Mouse (Mus musculus): ENCODE measurements at regions not wholly inside any gene's neighbourhood (a gene's known extent, or its start where the extent isn't known, plus 50 kb on each side); places are given as distances from the start of the nearest gene placed in this dataset.
"Not testable (repeated sequence)": the region's sequence is repeated elsewhere in the genome, so short reads cannot be mapped to it uniquely, and the experiment has no call there.

DNA sequence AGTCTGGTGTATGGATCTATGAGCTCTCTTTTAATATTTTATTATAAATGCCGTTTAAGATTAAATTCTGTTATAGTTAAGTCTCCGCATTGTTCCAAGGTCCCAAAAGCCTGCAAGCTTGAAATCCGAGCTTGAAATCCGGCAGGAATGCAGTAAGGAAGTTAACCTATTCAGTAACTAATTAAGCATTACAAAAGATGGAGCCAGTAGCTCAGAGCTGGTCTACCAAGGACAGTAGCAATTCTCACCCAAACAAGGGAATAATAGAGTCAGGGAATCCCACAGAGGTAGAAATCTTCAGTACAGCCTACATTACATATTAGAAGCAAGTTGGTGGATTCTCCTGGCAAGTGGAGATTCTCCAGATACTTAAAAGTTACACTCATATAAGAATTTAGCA, 325.0 kb downstream of the Phf3 start:
- in situ Hi-C loops (cut with MboI, MseI) = not testable (repeated sequence)

DNA sequence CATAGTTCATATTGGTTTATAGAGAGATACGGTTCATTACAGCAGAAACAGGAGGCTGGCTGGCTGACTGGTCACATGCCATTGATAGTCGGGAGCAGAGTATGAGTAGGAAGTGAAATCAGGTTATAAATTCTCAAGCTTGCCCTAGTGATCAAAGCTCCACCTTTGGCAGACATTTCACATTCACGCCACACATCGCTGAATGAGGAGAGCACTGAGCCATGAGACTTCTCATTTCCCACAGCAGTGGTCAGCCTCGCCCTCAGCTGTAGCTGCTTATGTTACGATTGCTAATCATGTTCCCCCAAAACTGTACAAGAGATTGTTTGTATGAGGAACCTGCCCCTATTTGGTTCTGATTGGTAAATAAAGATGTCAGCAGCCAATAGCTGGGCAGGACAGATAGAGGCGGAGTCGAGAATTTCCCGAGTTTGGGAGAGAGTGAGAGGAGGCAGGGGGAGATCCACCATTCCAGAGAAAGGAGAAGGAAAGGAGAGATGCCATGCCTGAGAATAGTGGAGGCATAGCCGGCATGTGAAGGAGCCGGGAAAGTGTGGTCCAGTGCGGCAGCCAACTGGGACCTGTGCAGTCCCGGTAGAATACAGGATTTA, 333.5 kb downstream of the Phf3 start:
- in situ Hi-C loops (cut with MboI, MseI) = no loop called here

DNA sequence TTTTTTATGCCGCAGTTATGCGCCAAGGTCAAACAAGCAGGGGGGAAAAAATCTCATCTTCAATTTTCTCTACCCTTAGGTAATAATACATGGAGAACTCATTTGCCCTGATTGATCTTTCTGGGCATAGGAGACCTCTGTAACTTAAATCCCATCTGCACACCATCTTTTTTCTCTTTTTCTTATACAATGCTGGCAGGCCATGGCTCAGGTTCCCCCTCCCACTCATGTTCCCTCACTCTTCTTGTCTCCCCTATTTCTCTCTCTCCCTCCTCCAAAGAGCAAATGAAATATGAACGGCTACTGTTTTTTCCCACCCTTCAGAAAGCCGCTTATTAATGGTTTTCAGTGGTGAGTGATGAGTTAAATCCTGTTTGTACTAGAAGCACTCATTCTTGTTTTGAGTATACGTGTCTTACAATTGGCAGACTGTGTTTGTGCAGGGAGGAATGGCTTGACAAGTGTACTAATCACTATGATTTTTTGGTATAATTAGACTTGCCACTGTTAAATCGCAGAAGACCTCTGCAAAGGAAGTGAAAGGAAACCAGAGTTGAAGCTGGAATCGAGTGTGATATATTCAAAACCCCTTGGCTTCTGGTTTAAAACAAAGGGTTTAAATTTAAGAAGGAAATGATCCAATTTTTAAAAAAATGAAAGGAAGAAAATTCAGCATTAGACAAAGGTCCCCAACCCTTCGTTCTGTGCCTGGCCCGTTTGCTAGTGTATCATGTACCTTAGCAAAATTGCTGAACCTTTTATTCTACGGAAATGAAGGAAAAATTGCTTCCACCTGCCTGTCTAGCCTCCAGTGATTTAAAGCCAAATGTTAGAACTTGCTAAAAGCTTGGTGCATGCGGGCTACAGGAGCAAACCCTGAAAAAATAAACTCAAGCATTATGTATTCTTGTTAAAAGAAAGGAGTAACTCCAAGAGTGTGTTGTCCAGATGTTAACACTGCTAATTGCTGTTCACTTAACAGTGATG, 336.4 kb downstream of the Phf3 start:
- in situ Hi-C loops (cut with MboI, MseI) = no loop called here

DNA sequence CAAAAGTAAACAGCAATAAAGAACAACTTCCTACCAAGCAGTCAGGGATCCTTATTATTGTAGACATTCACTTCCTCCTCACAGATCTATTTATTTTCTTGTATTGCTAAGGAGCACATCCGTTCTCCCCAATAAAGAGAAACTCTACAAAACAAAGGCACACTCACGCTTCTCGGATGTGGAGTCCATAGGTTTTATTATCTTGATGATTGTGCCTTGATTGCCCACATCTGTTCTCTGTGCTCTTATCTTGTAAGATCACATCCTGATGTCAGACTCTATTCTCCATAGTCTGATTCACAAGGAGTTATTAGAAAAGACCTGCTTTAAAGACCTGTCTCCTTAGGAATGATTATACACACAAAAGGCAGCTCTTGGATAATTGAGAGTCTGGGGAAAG, 356.4 kb downstream of the Phf3 start:
- in situ Hi-C loops (cut with MboI, MseI) = no loop called here

DNA sequence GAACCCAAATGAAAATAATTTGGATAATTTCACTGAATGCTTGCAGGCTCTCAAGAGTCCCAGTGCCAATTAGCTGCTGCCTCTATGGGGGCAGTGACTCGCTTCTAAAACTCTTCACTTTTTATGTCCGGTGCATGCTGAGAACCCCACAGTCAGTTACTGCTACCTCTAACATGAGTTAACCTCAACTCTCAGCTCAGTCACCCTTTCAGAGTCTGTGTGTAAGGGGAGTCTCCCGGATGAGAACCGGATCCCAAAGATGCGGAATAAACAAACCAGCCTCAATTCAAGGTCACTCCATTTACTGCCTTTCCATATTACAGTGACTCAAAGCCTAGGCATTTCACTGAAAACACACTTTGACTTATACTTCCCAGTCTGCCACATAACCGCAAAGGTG, 357.9 kb downstream of the Phf3 start:
- in situ Hi-C loops (cut with MboI, MseI) = no loop called here

DNA sequence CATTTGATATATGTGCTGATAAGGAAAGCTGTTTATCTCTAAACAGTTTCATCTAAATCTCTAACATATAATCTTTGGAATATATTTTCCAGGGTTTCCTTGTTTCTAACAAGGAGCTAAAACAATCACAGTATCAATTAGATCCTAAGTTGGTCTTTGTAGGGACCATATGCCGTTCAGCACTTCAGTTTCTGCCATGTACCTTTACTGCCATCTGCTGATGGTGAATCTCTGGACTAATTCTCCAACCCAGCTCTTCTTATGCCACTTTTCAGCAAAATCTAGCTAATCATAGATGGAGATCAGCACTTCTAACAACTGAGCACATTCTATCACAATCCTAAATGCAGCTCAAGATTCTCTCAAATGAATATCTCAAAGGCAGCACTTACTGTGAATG, 370.5 kb downstream of the Phf3 start:
- in situ Hi-C loops (cut with MboI, MseI) = no loop called here

DNA sequence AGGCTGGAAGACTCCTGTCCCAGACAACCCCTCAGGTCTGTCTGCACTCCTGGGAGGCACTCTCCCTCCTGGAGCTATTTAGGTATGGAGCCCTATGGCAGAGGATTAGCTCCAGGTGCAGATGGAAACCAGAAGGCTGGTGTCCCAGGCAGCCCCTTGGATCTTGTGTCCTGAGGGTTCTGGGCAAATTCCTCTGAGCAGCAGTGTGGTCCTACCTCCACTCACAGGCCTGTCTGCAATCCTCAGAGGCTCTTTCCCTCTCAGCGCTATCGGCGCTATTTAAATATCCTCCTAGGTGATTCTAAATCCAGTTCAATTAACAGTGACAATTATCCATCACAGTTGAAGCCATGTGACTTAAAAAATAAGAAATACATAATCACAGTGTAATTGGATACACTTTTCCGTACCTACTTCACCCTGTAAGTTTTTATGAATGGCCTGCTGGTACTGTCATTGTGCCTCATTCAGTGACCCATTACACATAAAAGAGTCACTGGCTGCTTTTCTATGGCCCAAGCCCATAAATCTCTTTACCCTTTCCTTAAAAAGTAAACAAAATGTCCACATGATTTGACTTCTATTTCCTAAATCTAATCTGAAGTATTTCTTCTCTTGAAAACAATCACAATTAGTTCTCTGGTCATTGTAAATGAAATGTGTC, 413.3 kb downstream of the Phf3 start:
- in situ Hi-C loops (cut with MboI, MseI) = no loop called here

DNA sequence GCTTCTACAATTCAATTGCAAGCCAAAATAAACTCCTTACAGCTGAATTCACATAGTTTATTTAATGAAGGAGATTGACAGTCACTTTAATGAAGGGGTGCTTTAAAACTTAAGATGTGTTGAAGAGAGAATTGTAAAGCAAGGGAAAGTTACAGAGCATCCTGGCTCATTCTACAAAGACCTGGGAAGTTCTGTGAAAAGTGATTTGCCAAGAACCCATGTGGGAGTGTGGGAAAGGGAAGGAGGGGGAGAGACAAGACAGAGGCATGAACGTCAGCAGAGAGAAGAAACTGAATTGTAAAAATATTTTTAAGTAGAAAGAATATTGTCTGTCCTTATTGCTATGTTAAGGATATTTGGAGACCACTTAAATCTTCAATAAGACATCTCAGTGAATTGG, 435.8 kb downstream of the Phf3 start:
- in situ Hi-C loops (cut with MboI, MseI) = no loop called here

DNA sequence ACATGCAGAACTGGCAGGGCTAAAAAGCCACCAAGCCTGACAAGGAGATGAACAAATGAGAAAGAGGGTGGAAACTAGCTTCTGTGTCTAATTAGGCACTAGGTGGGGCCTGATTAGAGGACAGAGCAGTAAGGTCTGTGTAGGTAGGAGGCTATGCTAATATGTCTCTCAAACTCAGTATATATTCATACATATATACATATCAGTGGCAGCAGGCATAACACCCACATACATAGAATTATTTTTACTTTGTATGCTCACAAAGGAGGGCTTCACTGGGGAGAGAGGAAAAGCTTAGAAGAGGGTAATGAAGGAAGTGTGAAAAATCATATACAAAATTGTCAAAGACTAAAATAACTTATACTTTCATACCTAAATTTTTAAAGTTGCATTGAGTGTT, 457.1 kb downstream of the Phf3 start:
- in situ Hi-C loops (cut with MboI, MseI) = no loop called here

DNA sequence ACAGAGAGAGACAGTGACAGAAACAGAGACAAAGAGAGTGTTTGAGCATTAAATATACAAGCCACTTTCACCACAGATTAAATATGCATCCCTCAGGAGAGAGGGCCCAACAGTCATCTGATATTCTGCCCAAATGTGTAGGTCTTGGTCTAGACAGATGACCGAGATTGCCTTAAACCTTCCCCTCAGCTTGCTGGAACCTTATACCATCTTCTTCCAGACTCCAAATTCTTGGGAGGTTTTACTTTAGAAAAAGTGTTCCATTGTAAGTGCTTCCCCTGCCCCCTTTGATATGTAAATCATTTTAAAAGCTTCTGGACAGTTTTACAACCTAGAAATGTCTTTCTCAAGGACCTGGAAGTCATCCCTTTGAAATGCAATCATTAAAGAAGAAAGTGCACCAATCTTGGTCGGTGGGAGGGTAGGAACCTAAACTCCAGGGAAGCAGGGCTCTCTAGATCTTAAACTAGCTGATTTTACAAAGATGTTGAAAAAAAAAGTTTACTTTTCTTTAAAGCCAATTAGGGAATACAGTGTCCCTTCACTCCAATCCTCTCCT, 458.8 kb downstream of the Phf3 start:
- in situ Hi-C loops (cut with MboI, MseI) = no loop called here
